Mouse (Mus musculus): Measurements from ENCODE around the gene Elovl4. TPM values are rescaled to one million over a fixed set of nuclear protein-coding genes. Genes with fewer than 3 reads are reported as not detected.

Elovl4 gene
- total RNA-seq (2021), result 1 to 10 TPM in 1 of 2 experiments, under 1 TPM in 1; 0.81 to 1.8 TPM
- 1.6 and 1.8 TPM in 2 replicates for polyA plus RNA-seq (2012; rRNA removed)
- long read RNA-seq, partial matches to known transcripts, result 0 of 2 reads
- long read RNA-seq, other reads (novel, unspliced or antisense), result 0 of 2 reads

GRCm38 (mm10) chr9:83805977-83806815, at the start of gene Elovl4:
Gene Elovl4, minus strand, starts transcription at chr9:83806277.
- peak; percentile 79 for DNase-seq

- DNase-seq, result no peak
Measured at GRCm38 (mm10) chr9:83852464-83852863, 46.4 kb upstream of the Elovl4 start.

GRCm38 (mm10) chr9:83834748-83835313, 28.8 kb upstream of the Elovl4 start:
- DNase-seq, result no peak

GRCm38 (mm10) chr9:83833811-83834747, 28.0 kb upstream of the Elovl4 start, which contains the start of gene Ttk:
Gene Ttk, plus strand, starts transcription at chr9:83834689.
- DNase-seq, result peak; percentile 93

- DNase-seq, result no peak
Measured at GRCm38 (mm10) chr9:83831152-83831551, 25.1 kb upstream of the Elovl4 start.

- DNase-seq, result no peak
Measured at GRCm38 (mm10) chr9:83829896-83830295, 23.8 kb upstream of the Elovl4 start.

GRCm38 (mm10) chr9:83822925-83823324, 16.8 kb upstream of the Elovl4 start:
- DNase-seq, result no peak

- peak; percentile 72 for DNase-seq
Measured at GRCm38 (mm10) chr9:83820976-83821375, 14.9 kb upstream of the Elovl4 start.

GRCm38 (mm10) chr9:83819188-83819587, 13.1 kb upstream of the Elovl4 start:
- no peak for DNase-seq

GRCm38 (mm10) chr9:83807562-83807961, 1.5 kb upstream of the Elovl4 start:
- peak; percentile 37 for DNase-seq

GRCm38 (mm10) chr9:83805164-83805976, 707 bp downstream of the Elovl4 start:
- no peak for DNase-seq

- DNase-seq, result no peak
Measured at GRCm38 (mm10) chr9:83804341-83804740, 1.7 kb downstream of the Elovl4 start.

- DNase-seq, result no peak
Measured at GRCm38 (mm10) chr9:83797898-83798297, 8.2 kb downstream of the Elovl4 start.

GRCm38 (mm10) chr9:83796875-83797274, 9.2 kb downstream of the Elovl4 start:
- DNase-seq, result no peak

- no peak for DNase-seq
Measured at GRCm38 (mm10) chr9:83789326-83789725, 16.8 kb downstream of the Elovl4 start.

GRCm38 (mm10) chr9:83785501-83785900, 20.6 kb downstream of the Elovl4 start:
- no peak for DNase-seq

- no peak for DNase-seq
Measured at GRCm38 (mm10) chr9:83778317-83778960, 27.6 kb downstream of the Elovl4 start.

GRCm38 (mm10) chr9:83761318-83761717, 44.8 kb downstream of the Elovl4 start:
- no peak for DNase-seq

- no peak for DNase-seq
Measured at GRCm38 (mm10) chr9:83731877-83732276, 74.2 kb downstream of the Elovl4 start.

- DNase-seq, result no peak
Measured at GRCm38 (mm10) chr9:83730836-83731235, 75.2 kb downstream of the Elovl4 start.
